Mouse (Mus musculus) kidney, postnatal 14 days (tissue): Measurements from ENCODE around the gene Gtf3c5.

Experiments
- DNase-seq: peaks from one replicate; pipeline ENCODE4 v3.0.0; 2022; ENCODE audit warnings: mixed read lengths

The Gtf3c5 gene

GRCm38 (mm10) chr2:28583651-28584050, at the start of gene Gtf3c5:
Gene Gtf3c5 (minus strand): TSS chr2:28583751.
- DNase-seq = no peak

- DNase-seq = no peak
These were observed 49.6 kb upstream of the Gtf3c5 start for GRCm38 (mm10) chr2:28633136-28633535.

- peak; percentile 49 for DNase-seq
These were observed 49.1 kb upstream of the Gtf3c5 start for GRCm38 (mm10) chr2:28632626-28633025.

GRCm38 (mm10) chr2:28629911-28630381, 46.4 kb upstream of the Gtf3c5 start:
- DNase-seq = peak; percentile 84

GRCm38 (mm10) chr2:28628053-28628452, 44.5 kb upstream of the Gtf3c5 start:
- peak; percentile 26 for DNase-seq

GRCm38 (mm10) chr2:28626038-28626437, 42.5 kb upstream of the Gtf3c5 start:
- DNase-seq = no peak

GRCm38 (mm10) chr2:28624870-28625269, 41.3 kb upstream of the Gtf3c5 start:
- DNase-seq = no peak

GRCm38 (mm10) chr2:28622521-28623124, 39.1 kb upstream of the Gtf3c5 start:
- peak; percentile 52 for DNase-seq

- no peak for DNase-seq
These were observed 38.2 kb upstream of the Gtf3c5 start, which contains the start of gene Gfi1b for GRCm38 (mm10) chr2:28621664-28622171. Gene Gfi1b (minus strand): TSS chr2:28621982.

GRCm38 (mm10) chr2:28621111-28621510, 37.6 kb upstream of the Gtf3c5 start:
- no peak for DNase-seq

- no peak for DNase-seq
These were observed 37.0 kb upstream of the Gtf3c5 start for GRCm38 (mm10) chr2:28620522-28620921.

GRCm38 (mm10) chr2:28619369-28619768, 35.8 kb upstream of the Gtf3c5 start:
- DNase-seq = no peak

GRCm38 (mm10) chr2:28618777-28619336, 35.3 kb upstream of the Gtf3c5 start:
- no peak for DNase-seq

- DNase-seq = no peak
These were observed 34.2 kb upstream of the Gtf3c5 start for GRCm38 (mm10) chr2:28617498-28618486.

GRCm38 (mm10) chr2:28616874-28617273, 33.3 kb upstream of the Gtf3c5 start:
- DNase-seq = no peak

- DNase-seq = no peak
These were observed 32.8 kb upstream of the Gtf3c5 start for GRCm38 (mm10) chr2:28616358-28616757.

GRCm38 (mm10) chr2:28613599-28613998, 30.0 kb upstream of the Gtf3c5 start:
- DNase-seq = no peak

- DNase-seq = no peak
These were observed 29.0 kb upstream of the Gtf3c5 start for GRCm38 (mm10) chr2:28612436-28613063.

GRCm38 (mm10) chr2:28611407-28611787, 27.8 kb upstream of the Gtf3c5 start:
- no peak for DNase-seq

- DNase-seq = no peak
These were observed 27.3 kb upstream of the Gtf3c5 start for GRCm38 (mm10) chr2:28610716-28611406.

GRCm38 (mm10) chr2:28609851-28610250, 26.3 kb upstream of the Gtf3c5 start:
- DNase-seq = no peak
